Mouse (Mus musculus) adrenal gland, postnatal 25 days (tissue): Measurements from ENCODE around the gene Ccp110. TPM values are rescaled to one million over a fixed set of nuclear protein-coding genes. Genes with fewer than 3 reads are reported as not detected.

ENCODE experiments used
- DNase-seq: peaks from one replicate; pipeline ENCODE4 v3.0.0; 2021; ENCODE audit warnings: mixed read lengths
- total RNA-seq: library from RNA; stranded (reverse); gene quantifications from 2 replicates; pipeline ENCODE4 v1.2.3, GENCODE M21; 2021

Ccp110 gene
- total RNA-seq, 1 experiment from 2014 or later, result 10.4 TPM

GRCm38 (mm10) chr7:118769655-118770054 is 57.3 kb downstream of the Ccp110 start:
- no peak for DNase-seq

- no peak for DNase-seq
Observed at GRCm38 (mm10) chr7:118773027-118773426, 60.7 kb downstream of the Ccp110 start.

GRCm38 (mm10) chr7:118775991-118776390 is 63.6 kb downstream of the Ccp110 start:
- DNase-seq, result no peak

- no peak for DNase-seq
Observed at GRCm38 (mm10) chr7:118776491-118776890, 64.1 kb downstream of the Ccp110 start.

GRCm38 (mm10) chr7:118777598-118778394 is 65.4 kb downstream of the Ccp110 start:
- no peak for DNase-seq

GRCm38 (mm10) chr7:118778561-118778960 is 66.2 kb downstream of the Ccp110 start:
- no peak for DNase-seq

GRCm38 (mm10) chr7:118783305-118784001 is 71.1 kb downstream of the Ccp110 start:
- DNase-seq, result no peak

- DNase-seq, result no peak
Observed at GRCm38 (mm10) chr7:118786091-118786490, 73.7 kb downstream of the Ccp110 start.

Other genes with a start within 250 kb of the Ccp110 start
- gene Itpripl2, start 220.6 kb upstream of the Ccp110 start, total RNA-seq, result 11.7 and 15.7 TPM in 2 replicates
- gene Coq7, start 179.2 kb upstream of the Ccp110 start, total RNA-seq, result 36.9 and 40.3 TPM in 2 replicates
- 0.52 TPM in 1 of 2 replicates, not detected in the other for gene Tmc7, start 127.8 kb upstream of the Ccp110 start, total RNA-seq
- 0.33 TPM in 1 of 2 replicates, not detected in the other for gene Tmc5, start 115.3 kb upstream of the Ccp110 start, total RNA-seq
- 99.1 and 107 TPM in 2 replicates for gene Gde1, start 6.8 kb upstream of the Ccp110 start, total RNA-seq
- 62.8 and 76.6 TPM in 2 replicates for gene Vps35l, start 27.7 kb downstream of the Ccp110 start, total RNA-seq
- 18.9 and 21.2 TPM in 2 replicates for gene Iqck, start 143.2 kb downstream of the Ccp110 start, total RNA-seq
- gene Knop1, start 143.7 kb downstream of the Ccp110 start, total RNA-seq, result 63.8 and 70.1 TPM in 2 replicates